Mouse (Mus musculus): ENCODE data around the gene Arpin. TPM values are rescaled to one million over a fixed set of nuclear protein-coding genes. Genes with fewer than 3 reads are reported as not detected.
A peak's percentile ranks its signal among the peaks of the same experiment; 100 is the strongest.

The Arpin gene
- polyA plus RNA-seq, 1 experiment, result 17.2 TPM

- peak; percentile 69 for DNase-seq
- H3K4me1 ChIP-seq (ENCODE audit: control insufficient read depth, insufficient read depth, low read length), result peaks cover 4% of the 10 kb centered on the region; the same call in 1 of the 2 replicates
- peak overlapping the region; percentile 77 for H3K4me3 ChIP-seq (replicated peaks; ENCODE audit: extremely low read depth, low read depth, low read length)
- TF ChIP-seq CTCF (IDR thresholded peaks at IDR 0.05; ENCODE audit: insufficient read depth, low read length) (no peak), POLR2A (IDR thresholded peaks at IDR 0.05; ENCODE audit: borderline replicate concordance, extremely low read depth, low read depth, low read length) (peak; percentile 44; the same call in 1 of the 2 replicates)
- 13% methylated on average over 19 of the region's 19 CpGs for WGBS
Measured at GRCm38 (mm10) chr7:79935511-79936205, 499 bp upstream of the Arpin start.

GRCm38 (mm10) chr7:79934461-79934860 lies 698 bp downstream of the Arpin start:
- WGBS, result 21% methylated on average over 5 of the region's 5 CpGs
- Histone ChIP-seq H3K4me3 (replicated peaks; ENCODE audit: extremely low read depth, low read depth, low read length) (peak overlapping the region; percentile 77), H3K4me1 (ENCODE audit: control insufficient read depth, insufficient read depth, low read length) (peaks cover 4% of the 10 kb centered on the region; the same call in 1 of the 2 replicates)
- DNase-seq, result peak; percentile 11
- TF ChIP-seq POLR2A (IDR thresholded peaks at IDR 0.05; ENCODE audit: borderline replicate concordance, extremely low read depth, low read depth, low read length), result no peak
- no peak for TF ChIP-seq CTCF (IDR thresholded peaks at IDR 0.05; ENCODE audit: insufficient read depth, low read length)

DNA sequence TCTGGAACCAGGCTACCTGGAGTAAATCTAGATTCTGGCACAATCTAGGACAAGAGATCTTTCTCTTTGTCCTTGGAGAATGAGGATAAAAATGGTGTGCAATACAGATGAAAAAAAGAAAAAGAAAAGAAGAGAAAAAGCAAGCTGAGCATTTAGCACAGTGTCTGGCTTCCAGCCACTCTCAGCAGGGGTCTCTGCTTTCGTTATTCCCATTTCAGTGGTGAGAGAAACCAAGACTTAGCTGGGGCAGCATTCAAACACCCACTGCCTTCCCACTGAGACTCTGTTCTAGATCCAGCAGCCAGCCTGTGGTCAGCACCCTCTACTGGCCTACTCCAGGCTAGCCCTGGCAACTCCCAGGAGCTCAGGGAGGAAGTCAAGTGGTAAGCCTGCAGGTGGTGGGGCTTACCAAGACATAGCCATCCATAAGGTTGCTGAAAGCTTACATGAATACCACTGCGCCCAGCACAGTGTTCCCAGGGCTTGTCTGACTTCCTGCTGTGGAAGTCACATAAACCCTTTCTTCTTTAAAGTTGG lies 6.6 kb downstream of the Arpin start:
- Histone ChIP-seq H3K4me3 (replicated peaks; ENCODE audit: extremely low read depth, low read depth, low read length) (no peak overlapping the region), H3K4me1 (ENCODE audit: control insufficient read depth, insufficient read depth, low read length) (no peaks in the 10 kb centered on the region)
- no peak for DNase-seq
- WGBS, result 88% methylated on average over 2 of the region's 2 CpGs
- TF ChIP-seq CTCF (IDR thresholded peaks at IDR 0.05; ENCODE audit: insufficient read depth, low read length) (no peak), POLR2A (IDR thresholded peaks at IDR 0.05; ENCODE audit: borderline replicate concordance, extremely low read depth, low read depth, low read length) (no peak)

- peak; percentile 88 for DNase-seq
- Histone ChIP-seq H3K4me3 (replicated peaks; ENCODE audit: extremely low read depth, low read depth, low read length) (peak within 1 kb of the TSS; percentile 86), H3K4me1 (ENCODE audit: control insufficient read depth, insufficient read depth, low read length) (peaks cover 3% of the 10 kb centered on the region)
- TF ChIP-seq POLR2A (IDR thresholded peaks at IDR 0.05; ENCODE audit: borderline replicate concordance, extremely low read depth, low read depth, low read length), result peak; percentile 51; the same call in 1 of the 2 replicates
- no peak for TF ChIP-seq CTCF (IDR thresholded peaks at IDR 0.05; ENCODE audit: insufficient read depth, low read length)
- under 1% methylated on average over 34 of the region's 34 CpGs for WGBS
Measured at GRCm38 (mm10) chr7:79920344-79920983, 14.7 kb downstream of the Arpin start, which contains the start of gene Ap3s2. Gene Ap3s2, minus strand, starts transcription at chr7:79920649.

GRCm38 (mm10) chr7:79914556-79914955 lies 20.6 kb downstream of the Arpin start:
- H3K4me3 ChIP-seq (replicated peaks; ENCODE audit: extremely low read depth, low read depth, low read length), result no peak overlapping the region
- TF ChIP-seq CTCF (IDR thresholded peaks at IDR 0.05; ENCODE audit: insufficient read depth, low read length), result peak; percentile 57; the same call in 1 of the 2 replicates
- no peak for TF ChIP-seq POLR2A (IDR thresholded peaks at IDR 0.05; ENCODE audit: borderline replicate concordance, extremely low read depth, low read depth, low read length)
- H3K4me1 ChIP-seq (ENCODE audit: control insufficient read depth, insufficient read depth, low read length), result no peaks in the 10 kb centered on the region
- whole genome bisulfite sequencing, result 61% methylated on average over 3 of the region's 3 CpGs
- no peak for DNase-seq

GRCm38 (mm10) chr7:79907356-79907755 lies 27.8 kb downstream of the Arpin start:
- 49% methylated on average over 2 of the region's 2 CpGs for WGBS
- no peak for DNase-seq
- TF ChIP-seq POLR2A (IDR thresholded peaks at IDR 0.05; ENCODE audit: borderline replicate concordance, extremely low read depth, low read depth, low read length), result no peak
- no peak for TF ChIP-seq CTCF (IDR thresholded peaks at IDR 0.05; ENCODE audit: insufficient read depth, low read length)
- Histone ChIP-seq H3K4me3 (replicated peaks; ENCODE audit: extremely low read depth, low read depth, low read length) (no peak overlapping the region), H3K4me1 (ENCODE audit: control insufficient read depth, insufficient read depth, low read length) (no peaks in the 10 kb centered on the region)

GRCm38 (mm10) chr7:79906914-79907313 lies 28.2 kb downstream of the Arpin start:
- no peaks in the 10 kb centered on the region for H3K4me1 ChIP-seq (ENCODE audit: control insufficient read depth, insufficient read depth, low read length)
- no peak for TF ChIP-seq CTCF (IDR thresholded peaks at IDR 0.05; ENCODE audit: insufficient read depth, low read length)
- TF ChIP-seq POLR2A (IDR thresholded peaks at IDR 0.05; ENCODE audit: borderline replicate concordance, extremely low read depth, low read depth, low read length), result no peak
- 87% methylated on average over 3 of the region's 3 CpGs for WGBS
- no peak overlapping the region for H3K4me3 ChIP-seq (replicated peaks; ENCODE audit: extremely low read depth, low read depth, low read length)
- no peak for DNase-seq

DNA sequence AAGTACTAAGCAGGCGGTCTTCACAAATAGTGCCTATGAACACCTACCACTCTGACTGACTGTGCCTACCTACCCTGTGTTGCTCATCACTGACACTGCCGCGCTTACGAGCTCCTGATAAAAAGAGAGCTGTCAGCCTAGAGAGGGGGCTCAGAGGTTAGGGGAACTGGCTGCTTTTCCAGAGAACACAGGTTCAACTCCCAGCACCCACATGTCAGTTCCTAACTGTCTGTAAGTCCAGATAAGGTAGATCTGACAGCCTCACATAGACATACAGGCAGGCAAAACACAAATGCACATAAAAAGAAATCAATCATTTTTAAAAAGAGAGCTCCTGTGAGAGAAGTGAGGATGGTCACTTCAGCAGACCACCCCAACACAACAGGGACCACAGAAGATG lies 30.0 kb downstream of the Arpin start:
- no peak for DNase-seq
- 94% methylated on average over 4 of the region's 4 CpGs for WGBS
- H3K4me1 ChIP-seq (ENCODE audit: control insufficient read depth, insufficient read depth, low read length), result no peaks in the 10 kb centered on the region
- TF ChIP-seq CTCF (IDR thresholded peaks at IDR 0.05; ENCODE audit: insufficient read depth, low read length) (no peak), POLR2A (IDR thresholded peaks at IDR 0.05; ENCODE audit: borderline replicate concordance, extremely low read depth, low read depth, low read length) (no peak)
- H3K4me3 ChIP-seq (replicated peaks; ENCODE audit: extremely low read depth, low read depth, low read length), result no peak overlapping the region

DNA sequence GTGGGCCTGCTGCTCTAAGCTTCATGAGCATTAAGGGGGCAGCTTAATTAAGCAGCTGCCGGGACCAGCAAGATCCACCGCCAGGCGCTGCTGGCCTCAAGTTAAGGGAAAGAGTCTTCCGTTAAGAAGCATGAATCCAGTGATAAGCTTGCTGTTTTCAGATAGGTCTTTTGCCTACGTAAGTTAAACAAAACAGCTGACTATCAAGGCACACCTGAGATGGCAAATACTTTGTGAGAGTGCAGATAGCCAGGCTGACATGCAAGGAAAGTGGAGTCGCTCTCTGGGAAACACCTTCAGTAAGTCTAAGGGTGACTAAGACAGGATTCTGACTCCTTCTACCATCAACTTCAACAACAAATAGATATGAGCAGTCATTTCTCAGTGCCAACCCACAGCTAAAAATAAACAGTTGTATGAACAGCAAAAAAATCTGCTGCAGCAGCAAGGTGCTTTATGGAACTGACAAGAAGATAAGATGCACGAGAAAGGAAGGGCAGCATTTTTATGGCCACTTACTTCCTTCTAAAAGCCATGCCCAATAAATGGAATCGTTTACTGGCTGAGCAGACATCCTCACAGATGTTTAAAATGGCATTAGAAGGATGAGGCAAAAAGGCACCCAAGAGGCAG lies 31.9 kb downstream of the Arpin start:
- DNase-seq, result no peak
- TF ChIP-seq CTCF (IDR thresholded peaks at IDR 0.05; ENCODE audit: insufficient read depth, low read length), result no peak
- no peak for TF ChIP-seq POLR2A (IDR thresholded peaks at IDR 0.05; ENCODE audit: borderline replicate concordance, extremely low read depth, low read depth, low read length)
- Histone ChIP-seq H3K4me1 (ENCODE audit: control insufficient read depth, insufficient read depth, low read length) (no peaks in the 10 kb centered on the region), H3K4me3 (replicated peaks; ENCODE audit: extremely low read depth, low read depth, low read length) (no peak overlapping the region)
- 85% methylated on average over 8 of the region's 8 CpGs for WGBS

All from lung, adult 2 months (tissue).